Mouse (Mus musculus) lung, postnatal 0 days (tissue): ENCODE results near the gene Cym. TPM values are rescaled to one million over a fixed set of nuclear protein-coding genes. Genes with fewer than 3 reads are reported as not detected.

Source experiments
- ATAC-seq: fragments of 200-750 bp; cut with Nextera tagmentation; 2 replicates; pipeline ENCODE4 v1.8.0; 2017; ENCODE audit warnings: moderate library complexity
- DNase-seq: peaks from one replicate; pipeline ENCODE4 v3.0.0-alpha.2; 2016; ENCODE audit warnings: low spot score
- H3K27ac ChIP-seq: fragments of 300-500 bp; sonication (generic); 2 replicates; pipeline ENCODE4 v1.5.1; 2014; ENCODE audit warnings: antibody characterized with exemption, mild to moderate bottlenecking, low read length, mixed read lengths
- H3K27me3 ChIP-seq: fragments of 300-500 bp; sonication (generic); replicated peaks from 2 replicates; pipeline ENCODE4 v1.6.1; 2014; ENCODE audit warnings: low read length, mixed read lengths; ENCODE audit not compliant: insufficient read depth
- H3K36me3 ChIP-seq: fragments of 300-500 bp; sonication (generic); 2 replicates; pipeline ENCODE4 v1.6.1; 2014; ENCODE audit warnings: low read length, mixed read lengths; ENCODE audit not compliant: insufficient read depth
- H3K4me1 ChIP-seq: fragments of 300-500 bp; sonication (generic); 2 replicates; pipeline ENCODE4 v1.6.1; 2014; ENCODE audit warnings: antibody characterized with exemption, low read depth, low read length, mixed read lengths; ENCODE audit not compliant: insufficient read depth
- H3K4me2 ChIP-seq: fragments of 300-500 bp; sonication (generic); replicated peaks from 2 replicates; pipeline ENCODE4 v1.6.1; 2014; ENCODE audit warnings: low read depth, mild to moderate bottlenecking, low read length, moderate library complexity, mixed read lengths
- H3K4me3 ChIP-seq: fragments of 300-500 bp; sonication (generic); 2 replicates; pipeline ENCODE4 v1.5.1; 2014; ENCODE audit warnings: low read depth, low read length
- H3K9ac ChIP-seq: fragments of 300-500 bp; sonication (generic); replicated peaks from 2 replicates; pipeline ENCODE4 v1.6.1; 2014; ENCODE audit warnings: low read depth, mild to moderate bottlenecking
- H3K9me3 ChIP-seq: fragments of 300-500 bp; sonication (generic); 2 replicates; pipeline ENCODE4 v1.6.1; 2016; ENCODE audit warnings: low read length, mixed read lengths
- CTCF ChIP-seq: IDR thresholded peaks from 2 replicates; pipeline ENCODE4 v1.5.1; 2016; ENCODE audit warnings: antibody characterized with exemption, mild to moderate bottlenecking
- EP300 ChIP-seq: IDR thresholded peaks from 2 replicates; pipeline ENCODE4 v1.6.1; 2016; ENCODE audit warnings: antibody characterized with exemption, mild to moderate bottlenecking, control low read depth
- WGBS: fragments of 180-500 bp; shearing (Covaris S2); extraction: QIAGEN DNeasy Blood & Tissue Kit; methylation state at CpG from one replicate; pipeline ENCODE4 v1.1.7; 2014; 5-methylcytosine and 5-hydroxymethylcytosine counted together
- polyA plus RNA-seq: library from polyadenylated mRNA; unstranded; fragments of >200 nt; fragmentation: Nextera tagmentation; extraction: Ambion mirVana; gene quantifications from 2 replicates; pipeline ENCODE4 v1.2.1, GENCODE M21; 2015

Cym gene
- polyA plus RNA-seq, 1 experiment from 2014 or later: 0.41 TPM

DNA sequence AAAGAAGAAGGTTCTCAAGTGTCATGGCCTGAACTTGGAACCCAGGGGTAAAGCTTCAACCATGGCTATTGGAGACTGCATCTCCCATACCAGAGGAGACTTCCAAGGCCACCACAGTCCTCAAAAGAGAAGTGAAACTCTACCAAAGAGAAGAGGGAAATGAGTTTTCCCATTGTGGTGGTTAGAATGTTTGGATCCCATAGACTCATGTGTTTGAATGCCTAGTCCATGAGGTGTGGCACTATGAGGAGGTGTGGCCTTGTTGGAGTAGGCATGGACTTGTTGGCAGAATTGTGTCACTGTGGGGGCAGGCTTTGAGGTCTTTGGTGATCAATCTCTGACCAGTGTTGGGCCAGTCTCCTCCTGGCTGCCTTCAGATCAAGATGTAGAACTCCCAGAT is 16.4 kb downstream of the Cym start:
- no peak overlapping the region for H3K9ac ChIP-seq
- H3K27ac ChIP-seq: no peak overlapping the region
- no peaks in the 10 kb centered on the region for H3K36me3 ChIP-seq
- no peak for TF ChIP-seq CTCF
- no peak for TF ChIP-seq EP300
- H3K4me2 ChIP-seq: no peak overlapping the region
- H3K4me1 ChIP-seq: no peaks in the 10 kb centered on the region
- DNase-seq: no peak
- H3K27me3 ChIP-seq: no peaks in the 10 kb centered on the region
- no peaks in the 10 kb centered on the region for H3K9me3 ChIP-seq
- H3K4me3 ChIP-seq: no peak overlapping the region
- no peak for ATAC-seq

DNA sequence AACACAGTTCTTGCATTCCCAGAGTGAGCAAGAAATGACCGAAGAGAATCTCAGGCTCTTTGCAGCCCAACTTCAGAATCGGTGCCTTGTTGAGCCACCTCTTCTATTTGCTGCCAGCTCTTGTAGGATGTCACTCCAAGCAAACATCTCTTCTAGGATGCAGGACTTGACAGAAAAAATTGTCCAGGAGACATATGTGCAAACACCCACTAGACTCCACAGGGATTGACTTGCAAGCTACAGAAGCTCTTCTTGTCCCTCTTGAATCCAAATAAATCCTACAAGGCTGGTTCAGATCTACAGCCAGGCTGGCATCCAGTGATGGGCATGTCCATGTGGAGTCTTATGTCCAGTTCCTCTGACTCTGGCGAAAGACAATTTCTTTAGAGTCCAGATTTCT is 17.1 kb downstream of the Cym start:
- no peaks in the 10 kb centered on the region for H3K9me3 ChIP-seq
- no peak overlapping the region for H3K4me3 ChIP-seq
- no peak overlapping the region for H3K4me2 ChIP-seq
- H3K27ac ChIP-seq: no peak overlapping the region
- ATAC-seq (no peak), DNase-seq (no peak)
- no peak for TF ChIP-seq EP300
- TF ChIP-seq CTCF: no peak
- no peaks in the 10 kb centered on the region for H3K36me3 ChIP-seq
- WGBS: 72% methylated on average over 3 of the region's 3 CpGs
- no peak overlapping the region for H3K9ac ChIP-seq
- H3K27me3 ChIP-seq: no peaks in the 10 kb centered on the region
- no peaks in the 10 kb centered on the region for H3K4me1 ChIP-seq

GRCm38 (mm10) chr3:107201310-107202180 is 20.0 kb downstream of the Cym start:
- no peak for DNase-seq
- H3K4me1 ChIP-seq: no peaks in the 10 kb centered on the region
- no peak overlapping the region for H3K4me2 ChIP-seq
- H3K9me3 ChIP-seq: no peaks in the 10 kb centered on the region
- TF ChIP-seq EP300: no peak
- TF ChIP-seq CTCF: no peak
- no peak for ATAC-seq
- no peaks in the 10 kb centered on the region for H3K27me3 ChIP-seq
- 29% methylated on average over 9 of the region's 9 CpGs for WGBS
- H3K36me3 ChIP-seq: no peaks in the 10 kb centered on the region
- no peak overlapping the region for H3K27ac ChIP-seq
- H3K4me3 ChIP-seq: no peak overlapping the region
- no peak overlapping the region for H3K9ac ChIP-seq

- Histone ChIP-seq H3K9ac (no peak overlapping the region), H3K27me3 (no peaks in the 10 kb centered on the region), H3K4me2 (no peak overlapping the region), H3K27ac (no peak overlapping the region), H3K36me3 (no peaks in the 10 kb centered on the region), H3K4me3 (no peak overlapping the region), H3K9me3 (no peaks in the 10 kb centered on the region), H3K4me1 (no peaks in the 10 kb centered on the region)
- WGBS: 29% methylated on average over 6 of the region's 6 CpGs
- TF ChIP-seq CTCF (peak; percentile 77), EP300 (no peak)
- peak; percentile 67 for DNase-seq
- no peak for ATAC-seq
Measured at GRCm38 (mm10) chr3:107188226-107188899, 33.2 kb downstream of the Cym start.

GRCm38 (mm10) chr3:107187022-107187421 is 34.5 kb downstream of the Cym start:
- WGBS: 80% methylated on average over 4 of the region's 4 CpGs
- ATAC-seq (no peak), DNase-seq (no peak)

DNA sequence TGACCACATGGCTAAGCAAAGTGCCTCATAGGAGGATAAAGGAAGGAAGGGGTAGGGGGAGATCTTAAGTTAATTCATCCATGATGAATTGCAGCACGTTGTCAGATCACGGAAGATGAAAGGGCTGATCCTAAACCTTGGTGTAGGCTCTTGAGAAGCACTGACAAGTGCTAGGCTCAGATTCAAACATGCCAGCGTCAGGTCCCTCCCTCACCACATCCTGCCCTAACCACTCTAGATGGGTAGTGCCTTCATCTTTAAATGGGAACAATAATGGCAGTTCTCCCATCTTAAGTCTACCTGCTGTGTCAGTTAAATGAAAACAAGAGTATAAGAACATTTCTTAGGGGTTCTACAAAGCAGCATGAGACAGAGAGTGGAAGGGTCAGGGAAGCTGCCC is 35.9 kb downstream of the Cym start:
- Histone ChIP-seq H3K9ac (no peak overlapping the region), H3K36me3 (no peaks in the 10 kb centered on the region), H3K4me3 (no peak overlapping the region), H3K27me3 (no peaks in the 10 kb centered on the region), H3K4me2 (no peak overlapping the region), H3K27ac (no peak overlapping the region), H3K9me3 (no peaks in the 10 kb centered on the region), H3K4me1 (no peaks in the 10 kb centered on the region)
- 64% methylated on average over 3 of the region's 3 CpGs for WGBS
- ATAC-seq (no peak), DNase-seq (no peak)
- TF ChIP-seq EP300 (no peak), CTCF (no peak)

More at GRCm38 (mm10) chr3:107187022-107187421, 34.5 kb downstream of the Cym start:
- no peak overlapping the region for H3K4me3 ChIP-seq
- H3K27ac ChIP-seq: no peak overlapping the region
- no peaks in the 10 kb centered on the region for H3K36me3 ChIP-seq
- no peaks in the 10 kb centered on the region for H3K9me3 ChIP-seq
- H3K27me3 ChIP-seq: no peaks in the 10 kb centered on the region
- H3K9ac ChIP-seq: no peak overlapping the region
- TF ChIP-seq EP300 (no peak), CTCF (no peak)
- H3K4me1 ChIP-seq: no peaks in the 10 kb centered on the region
- no peak overlapping the region for H3K4me2 ChIP-seq
